Mouse (Mus musculus) hindbrain, embryonic 13.5 days (tissue): ENCODE results near the gene Vmn2r110. TPM values are rescaled to one million over a fixed set of nuclear protein-coding genes. Genes with fewer than 3 reads are reported as not detected.

Source experiments
- ATAC-seq: fragments of 200-750 bp; cut with Nextera tagmentation; 2 replicates; pipeline ENCODE4 v1.8.0; 2017; ENCODE audit warnings: moderate TSS enrichment; ENCODE audit not compliant: low FRiP score
- H3K27ac ChIP-seq: fragments of 300-500 bp; sonication (generic); 2 replicates; pipeline ENCODE4 v1.5.1; 2015; ENCODE audit warnings: inconsistent platforms, mild to moderate bottlenecking, moderate library complexity
- H3K27me3 ChIP-seq: fragments of 300-500 bp; sonication (generic); 2 replicates; pipeline ENCODE4 v1.6.1; 2015; ENCODE audit warnings: mild to moderate bottlenecking, inconsistent platforms
- H3K36me3 ChIP-seq: fragments of 300-500 bp; sonication (generic); 2 replicates; pipeline ENCODE4 v1.6.1; 2015; ENCODE audit warnings: mild to moderate bottlenecking, inconsistent platforms
- H3K4me1 ChIP-seq: fragments of 300-500 bp; sonication (generic); replicated peaks from 2 replicates; pipeline ENCODE4 v1.6.1; 2015; ENCODE audit warnings: inconsistent platforms
- H3K4me2 ChIP-seq: fragments of 300-500 bp; sonication (generic); 2 replicates; pipeline ENCODE4 v1.6.1; 2015; ENCODE audit warnings: inconsistent platforms, mild to moderate bottlenecking, moderate library complexity
- H3K4me3 ChIP-seq: fragments of 300-500 bp; sonication (generic); 2 replicates; pipeline ENCODE4 v1.5.1; 2015; ENCODE audit warnings: mild to moderate bottlenecking, inconsistent platforms
- H3K9ac ChIP-seq: fragments of 300-500 bp; sonication (generic); 2 replicates; pipeline ENCODE4 v1.6.1; 2015; ENCODE audit warnings: mild to moderate bottlenecking, inconsistent platforms
- H3K9me3 ChIP-seq: fragments of 300-500 bp; sonication (generic); 2 replicates; pipeline ENCODE4 v1.6.1; 2016; ENCODE audit warnings: inconsistent platforms
- WGBS: fragments of 180-500 bp; shearing (Covaris S2); methylation state at CpG from one replicate; pipeline ENCODE4 v1.1.7; 2015; 5-methylcytosine and 5-hydroxymethylcytosine counted together
- polyA plus RNA-seq: library from polyadenylated mRNA; unstranded; fragments of >200 nt; fragmentation: Nextera tagmentation; extraction: Ambion mirVana; gene quantifications from 2 replicates; pipeline ENCODE4 v1.2.1, GENCODE M21; 2015

The Vmn2r110 gene
- 0.01 TPM in 1 of 2 replicates, not detected in the other for polyA plus RNA-seq

DNA sequence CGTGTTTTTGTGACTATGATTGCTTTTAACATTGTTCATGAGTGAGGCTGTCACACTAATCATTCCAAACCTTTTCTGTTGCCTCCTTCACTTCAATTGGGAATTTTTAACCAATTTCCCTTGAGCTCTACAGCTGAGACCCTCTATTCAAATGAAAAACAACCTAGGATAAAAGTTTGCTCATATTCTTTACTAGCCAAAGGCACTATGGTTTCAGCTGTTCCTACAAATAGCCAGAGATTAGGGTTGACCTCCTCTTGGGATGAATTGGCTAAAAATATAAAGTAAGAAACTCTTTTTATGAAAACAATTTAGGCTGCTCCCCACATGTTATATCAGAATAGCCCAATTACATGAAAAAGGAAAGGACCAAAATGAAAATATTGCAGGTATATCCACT lies at the start of gene Vmn2r110:
TSS of gene Vmn2r110 (minus strand) at position 101 of the 400 bp plus-strand sequence.
- Histone ChIP-seq H3K36me3 (no peaks in the 10 kb centered on the region), H3K4me3 (no peak within 1 kb of the TSS), H3K9me3 (peaks cover 4% of the 10 kb centered on the region), H3K27ac (no peak within 1 kb of the TSS), H3K4me1 (no peaks in the 10 kb centered on the region), H3K9ac (no peak within 1 kb of the TSS), H3K4me2 (no peak within 1 kb of the TSS), H3K27me3 (no peaks in the 10 kb centered on the region)
- ATAC-seq: no peak
- WGBS: 30% methylated on average over 1 of the region's 1 CpGs

- no peak within 1 kb of the TSS for H3K4me2 ChIP-seq
- peaks cover 19% of the 10 kb centered on the region for H3K9me3 ChIP-seq
- no peaks in the 10 kb centered on the region for H3K4me1 ChIP-seq
- H3K27me3 ChIP-seq: no peaks in the 10 kb centered on the region
- no peak within 1 kb of the TSS for H3K27ac ChIP-seq
- no peak within 1 kb of the TSS for H3K9ac ChIP-seq
- H3K36me3 ChIP-seq: no peaks in the 10 kb centered on the region
- no peak for ATAC-seq
- H3K4me3 ChIP-seq: no peak within 1 kb of the TSS
Observed at GRCm38 (mm10) chr17:20624777-20625176, 28.6 kb upstream of the Vmn2r110 start, which contains the start of gene Fpr-rs3. Gene Fpr-rs3, minus strand, starts transcription at chr17:20624877.

GRCm38 (mm10) chr17:20564656-20565055 lies 31.6 kb downstream of the Vmn2r110 start, which contains the start of gene Vmn2r109:
Gene Vmn2r109, minus strand, starts transcription at chr17:20564756.
- Histone ChIP-seq H3K4me3 (no peak within 1 kb of the TSS), H3K9me3 (0 out of 2 replicates have a peak, but pooled peaks cover 1% of the 10 kb centered on the region), H3K4me2 (no peak within 1 kb of the TSS), H3K36me3 (no peaks in the 10 kb centered on the region), H3K27me3 (no peaks in the 10 kb centered on the region), H3K27ac (no peak within 1 kb of the TSS), H3K9ac (no peak within 1 kb of the TSS), H3K4me1 (no peaks in the 10 kb centered on the region)
- ATAC-seq: no peak
- 93% methylated on average over 1 of the region's 1 CpGs for WGBS

Other genes starting within 250 kb of the Vmn2r110 start
- gene Vmn1r224, start 182.3 kb downstream of the Vmn2r110 start, polyA plus RNA-seq: not detected in 2 replicates
- gene Vmn2r108, start 115.1 kb downstream of the Vmn2r110 start, polyA plus RNA-seq: not detected in 2 replicates
- not detected in 2 replicates for gene Vmn1r225, start 98.3 kb downstream of the Vmn2r110 start, polyA plus RNA-seq
- not detected in 2 replicates for gene Vmn2r109, start 31.7 kb downstream of the Vmn2r110 start, polyA plus RNA-seq
- gene Fpr-rs3, start 28.5 kb upstream of the Vmn2r110 start, polyA plus RNA-seq: not detected in 2 replicates
- not detected in 2 replicates for gene Vmn1r226, start 86.4 kb upstream of the Vmn2r110 start, polyA plus RNA-seq
- gene Vmn1r227, start 133.4 kb upstream of the Vmn2r110 start, polyA plus RNA-seq: not detected in 2 replicates
- gene Vmn1r228, start 189.7 kb upstream of the Vmn2r110 start, polyA plus RNA-seq: not detected in 2 replicates
- gene Vmn1r229, start 215.1 kb upstream of the Vmn2r110 start, polyA plus RNA-seq: 0.03 TPM in 1 of 2 replicates, not detected in the other
- not detected in 2 replicates for gene Vmn1r230, start 244.0 kb upstream of the Vmn2r110 start, polyA plus RNA-seq